Mouse (Mus musculus) heart, postnatal 36 days (tissue): ENCODE data around the gene Arhgap10. TPM values are rescaled to one million over a fixed set of nuclear protein-coding genes. Genes with fewer than 3 reads are reported as not detected.

Experiments used
- DNase-seq, 2 experiments: peaks; one replicate each; pipeline ENCODE4 v3.0.0; 2021 to 2022
- intact Hi-C: fragments of 180-260 bp; cut with DNase I; formaldehyde crosslinking; loops from one replicate; pipeline ENCODE4 v1.15.1; 2025
- total RNA-seq, 2 experiments: library from RNA; stranded (reverse); gene quantifications; 2 replicates each; pipeline ENCODE4 v1.2.3; 2021

The Arhgap10 gene
- total RNA-seq, 2 experiments from 2014 or later = 56.4 to 61.9 TPM

DNA sequence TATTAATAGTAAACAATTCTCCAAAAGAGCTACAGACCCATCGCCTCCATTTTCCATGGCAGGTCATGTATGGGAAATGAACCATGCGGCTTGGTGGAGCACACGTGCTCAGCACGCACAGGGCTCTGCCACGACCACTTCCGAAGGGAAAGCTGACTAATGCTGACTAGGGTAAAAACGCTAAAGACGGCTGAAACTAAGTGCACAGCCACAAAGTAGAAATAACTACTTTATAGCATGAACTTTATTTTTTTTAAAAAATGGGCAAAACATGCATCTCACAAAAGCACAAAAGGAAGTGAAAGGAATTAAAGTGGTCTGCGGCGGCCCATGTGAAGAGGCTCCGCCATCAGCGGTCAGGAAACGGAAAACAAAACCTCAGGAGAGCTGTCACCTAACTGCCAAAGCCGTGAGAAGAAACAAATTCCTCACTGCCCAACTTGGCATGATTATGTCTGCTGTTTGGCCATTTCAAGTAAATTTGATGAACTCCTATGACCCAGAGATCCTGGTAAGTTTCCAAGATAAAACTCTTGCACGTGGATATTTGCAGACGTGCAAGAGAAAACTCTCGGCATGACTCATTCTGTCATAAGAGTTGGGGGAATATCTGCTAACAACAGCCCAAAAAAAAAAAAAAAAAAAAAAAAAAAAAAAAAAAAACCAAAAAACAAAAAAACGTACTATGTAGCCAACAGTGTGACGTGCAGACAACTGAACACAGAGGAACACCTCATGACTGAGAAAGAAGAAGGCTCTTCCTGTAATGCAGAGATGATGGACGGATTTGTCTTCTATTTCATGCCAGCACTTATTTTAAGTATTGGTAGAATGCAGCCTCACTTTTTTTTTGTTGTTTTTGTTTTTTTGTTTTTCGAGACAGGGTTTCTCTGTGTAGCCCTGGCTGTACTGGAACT lies 66.0 kb downstream of the Arhgap10 start:
- no peak for DNase-seq
- intact Hi-C loops = no loop called here

DNA sequence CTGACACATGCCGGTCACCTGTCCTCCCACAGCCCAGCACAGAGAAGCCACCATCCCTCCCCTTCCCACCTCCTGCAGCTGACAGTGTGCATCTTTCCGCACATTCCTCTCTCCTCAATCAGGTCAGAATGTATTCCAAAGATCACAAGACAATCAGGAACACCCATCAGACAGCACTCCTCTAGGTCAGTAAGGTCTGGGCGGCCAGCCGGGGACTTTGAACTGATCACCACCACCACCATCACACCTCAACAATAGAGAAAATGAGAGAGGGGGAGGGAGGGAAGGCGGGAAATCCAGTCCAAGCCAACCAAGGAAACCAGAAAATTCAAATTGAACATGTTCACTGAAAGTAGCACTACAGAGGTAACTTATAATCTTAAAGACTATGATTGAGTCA lies 66.7 kb downstream of the Arhgap10 start:
- DNase-seq = no peak
- intact Hi-C loops = no loop called here

DNA sequence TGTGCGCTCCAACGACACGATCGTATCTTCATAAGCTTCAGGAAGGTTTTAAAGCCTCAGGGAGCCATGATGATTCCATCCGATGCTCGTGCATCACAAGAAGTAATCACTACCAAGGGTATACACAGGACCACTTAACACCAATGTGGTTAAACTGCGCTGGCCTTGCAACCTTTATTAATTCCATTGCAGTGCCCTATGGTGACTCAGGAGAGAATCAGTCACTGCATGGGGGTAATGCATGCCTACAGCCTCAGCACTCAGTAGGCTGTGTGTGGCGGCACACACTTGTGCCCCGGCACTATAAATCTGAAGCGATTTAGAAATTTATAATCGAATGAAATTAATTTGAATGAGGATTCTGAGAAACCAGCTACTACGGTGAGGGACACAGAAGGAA lies 71.5 kb downstream of the Arhgap10 start:
- no peak for DNase-seq
- intact Hi-C loops = no loop called here

DNA sequence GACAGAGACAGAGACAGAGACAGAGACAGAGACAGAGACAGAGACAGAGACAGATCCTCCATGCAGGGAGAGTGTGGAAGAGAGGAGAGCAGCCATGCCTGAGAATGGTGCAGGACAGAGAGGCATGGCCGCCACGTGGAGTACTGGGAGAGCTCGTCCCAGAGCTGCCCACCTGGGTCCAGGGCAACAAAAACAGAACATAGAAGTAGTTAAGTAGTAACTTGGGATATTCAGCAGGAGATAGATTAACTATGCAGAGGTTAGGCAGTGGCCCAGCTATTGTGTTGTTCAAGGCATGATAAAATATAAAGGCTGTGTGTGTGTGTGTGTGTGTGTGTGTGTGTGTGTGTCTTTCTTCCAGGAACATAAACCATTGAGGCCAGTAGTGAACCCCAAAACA lies 72.1 kb downstream of the Arhgap10 start:
- no peak for DNase-seq
- intact Hi-C loops = no loop called here

DNA sequence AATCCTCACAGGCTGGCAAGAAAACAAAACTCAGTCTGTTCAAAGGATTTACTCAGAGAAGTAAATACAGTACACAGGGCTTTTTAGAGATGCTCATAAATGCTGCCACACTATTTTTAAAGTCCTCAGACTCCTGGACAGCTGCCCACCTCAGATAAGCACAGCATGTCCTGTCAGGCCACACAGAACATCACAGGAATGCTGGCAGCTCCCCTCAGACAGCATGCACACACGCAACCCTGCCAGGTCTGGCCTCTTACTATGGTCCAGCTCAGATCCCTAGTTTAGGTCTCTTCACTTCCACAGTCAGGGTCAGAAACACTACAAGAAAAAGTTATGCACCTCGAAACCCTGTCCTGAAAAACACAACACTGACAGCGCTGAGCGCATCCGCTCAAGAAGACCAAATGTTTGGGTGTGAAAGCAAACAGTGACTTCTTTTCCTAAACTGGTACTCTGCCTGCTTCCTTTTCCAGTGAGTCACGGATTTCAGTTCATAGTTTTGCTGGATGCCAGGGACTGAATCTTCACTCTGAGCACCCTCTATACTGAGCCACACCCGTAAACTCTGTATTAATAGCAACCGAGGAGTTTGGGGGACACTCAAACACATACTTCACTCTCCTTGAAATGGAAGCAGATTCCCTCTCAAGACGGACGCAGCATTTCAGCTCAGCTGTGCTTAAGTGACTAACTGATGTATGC lies 73.4 kb downstream of the Arhgap10 start:
- intact Hi-C loops = loop anchor here (5.0 kb wide), 2 partner anchors 33 to 73 kb away; partner anchors contain the start of gene Arhgap10
- DNase-seq = peak; percentile 78 to 82

DNA sequence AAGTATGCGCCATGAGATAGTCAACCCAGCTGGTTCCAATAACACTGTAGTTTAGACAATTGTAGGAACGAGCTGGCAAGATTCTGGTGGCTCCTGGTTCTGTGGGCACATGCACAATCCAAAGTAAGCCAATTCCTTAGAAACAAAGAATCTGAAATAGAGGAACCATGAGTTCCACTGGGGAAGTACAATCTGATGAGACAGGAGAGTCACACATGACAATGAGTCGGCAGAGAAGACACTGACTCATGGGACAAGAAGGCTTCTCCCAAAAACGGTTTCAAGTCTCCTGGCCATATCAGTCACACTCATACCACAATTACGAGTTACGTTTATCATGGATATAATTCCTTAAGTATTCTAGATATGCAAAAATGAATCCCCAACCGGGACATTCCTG lies 75.3 kb downstream of the Arhgap10 start:
- intact Hi-C loops = loop anchor here (5.0 kb wide), 2 partner anchors 35 to 75 kb away; partner anchors contain the start of gene Arhgap10
- no peak for DNase-seq

DNA sequence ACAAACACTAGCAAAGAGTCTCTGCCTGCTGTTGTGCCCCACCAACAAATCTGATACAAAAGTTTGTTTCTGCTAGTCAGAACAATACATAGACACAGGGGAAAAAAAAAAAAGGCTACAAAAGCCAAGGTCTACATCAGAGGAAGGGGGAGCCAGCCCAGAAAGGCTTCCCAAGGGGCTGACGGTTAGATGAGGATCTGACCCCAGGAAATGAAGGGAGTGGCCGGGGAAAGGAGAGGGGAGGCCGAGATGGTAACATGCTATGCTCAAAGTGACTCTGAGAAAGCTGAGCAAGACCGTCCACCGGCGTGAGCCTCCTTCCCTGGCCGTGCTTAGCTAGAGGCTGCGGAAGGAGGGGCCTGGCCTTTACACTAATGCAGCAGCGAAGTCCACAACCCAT lies 76.8 kb downstream of the Arhgap10 start:
- intact Hi-C loops = loop anchor here (5.0 kb wide), 2 partner anchors 36 to 76 kb away; partner anchors contain the start of gene Arhgap10
- DNase-seq = no peak

DNA sequence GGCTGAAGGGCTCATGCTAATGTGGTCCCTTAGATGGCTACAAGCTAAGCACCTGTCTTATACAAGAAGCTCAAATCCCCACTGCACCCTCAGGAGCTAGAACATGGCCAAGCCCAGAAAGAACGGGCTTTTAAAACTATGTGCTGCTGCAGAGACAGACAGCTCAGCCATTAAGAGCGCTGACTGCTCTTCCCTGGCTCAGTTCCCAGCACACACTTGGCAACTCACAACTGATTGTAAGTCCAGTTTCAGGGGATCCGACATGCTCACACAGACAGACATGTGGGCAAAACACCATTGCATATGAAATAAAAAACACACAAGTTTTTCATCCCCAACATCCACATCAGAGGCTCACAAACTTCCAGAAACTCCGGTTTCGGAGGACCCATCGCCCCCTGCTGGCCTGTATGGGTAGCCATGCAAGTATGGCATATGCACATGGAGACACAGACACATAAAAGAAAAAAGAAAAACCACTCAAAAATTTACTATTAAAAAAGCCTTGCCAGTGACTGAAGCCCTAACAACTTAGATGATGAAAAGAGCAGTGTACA lies 77.4 kb downstream of the Arhgap10 start:
- intact Hi-C loops = loop anchor here (5.0 kb wide), 2 partner anchors 37 to 77 kb away; partner anchors contain the start of gene Arhgap10
- DNase-seq = peak in 1 of 2 experiments; percentile 38

DNA sequence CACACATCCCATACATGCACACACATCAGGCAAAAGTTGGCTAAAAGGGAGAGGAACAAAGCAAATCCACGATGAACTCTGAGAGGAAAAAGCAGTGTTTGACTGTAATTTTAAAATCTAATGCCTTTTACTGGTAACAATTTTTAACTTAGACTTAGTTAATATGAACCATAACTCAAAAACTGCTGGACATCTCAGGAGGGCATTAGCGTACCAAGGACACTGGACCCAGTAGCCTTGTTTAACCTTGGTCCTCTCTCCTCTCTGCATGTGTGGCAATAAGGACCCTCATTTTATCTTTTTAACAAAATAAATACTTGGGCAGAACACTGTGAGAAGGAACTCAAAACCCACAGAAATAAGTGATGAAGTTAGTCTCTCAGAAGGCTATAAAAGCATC lies 78.1 kb downstream of the Arhgap10 start:
- no peak for DNase-seq
- intact Hi-C loops = loop anchor here (5.0 kb wide), 2 partner anchors 38 to 78 kb away; partner anchors contain the start of gene Arhgap10

DNA sequence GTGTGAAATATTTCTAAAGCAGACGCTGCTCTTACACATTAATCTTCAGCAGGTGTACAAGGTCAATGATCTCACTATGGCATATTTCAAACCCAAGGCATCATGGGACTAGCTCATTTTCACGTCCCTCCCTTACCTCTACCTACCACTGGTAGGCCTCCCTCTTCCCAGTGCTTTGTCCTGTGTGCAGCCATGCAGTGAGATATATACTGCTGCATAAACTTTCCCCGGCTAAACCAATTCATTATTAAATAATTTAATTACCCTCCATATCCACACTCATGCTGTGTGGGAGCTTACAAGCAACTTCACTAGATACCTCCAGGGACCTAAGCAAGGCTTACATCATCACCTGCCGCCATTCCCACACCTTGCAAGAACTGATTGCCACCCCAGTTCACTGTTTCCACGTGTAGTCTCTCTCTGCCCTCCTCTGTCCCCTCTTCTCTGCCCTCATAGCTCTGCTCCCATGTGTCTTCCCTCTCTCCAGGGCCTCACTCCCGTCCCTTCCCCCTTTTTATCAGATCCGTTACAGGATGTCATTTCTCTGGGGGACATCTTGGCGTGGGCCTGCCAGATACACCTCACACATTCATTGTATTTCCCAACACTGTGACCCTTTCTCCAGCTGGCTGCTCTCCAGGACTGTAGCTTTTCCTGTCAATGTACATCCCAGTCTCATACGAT lies 79.8 kb downstream of the Arhgap10 start:
- intact Hi-C loops = no loop called here
- DNase-seq = no peak

DNA sequence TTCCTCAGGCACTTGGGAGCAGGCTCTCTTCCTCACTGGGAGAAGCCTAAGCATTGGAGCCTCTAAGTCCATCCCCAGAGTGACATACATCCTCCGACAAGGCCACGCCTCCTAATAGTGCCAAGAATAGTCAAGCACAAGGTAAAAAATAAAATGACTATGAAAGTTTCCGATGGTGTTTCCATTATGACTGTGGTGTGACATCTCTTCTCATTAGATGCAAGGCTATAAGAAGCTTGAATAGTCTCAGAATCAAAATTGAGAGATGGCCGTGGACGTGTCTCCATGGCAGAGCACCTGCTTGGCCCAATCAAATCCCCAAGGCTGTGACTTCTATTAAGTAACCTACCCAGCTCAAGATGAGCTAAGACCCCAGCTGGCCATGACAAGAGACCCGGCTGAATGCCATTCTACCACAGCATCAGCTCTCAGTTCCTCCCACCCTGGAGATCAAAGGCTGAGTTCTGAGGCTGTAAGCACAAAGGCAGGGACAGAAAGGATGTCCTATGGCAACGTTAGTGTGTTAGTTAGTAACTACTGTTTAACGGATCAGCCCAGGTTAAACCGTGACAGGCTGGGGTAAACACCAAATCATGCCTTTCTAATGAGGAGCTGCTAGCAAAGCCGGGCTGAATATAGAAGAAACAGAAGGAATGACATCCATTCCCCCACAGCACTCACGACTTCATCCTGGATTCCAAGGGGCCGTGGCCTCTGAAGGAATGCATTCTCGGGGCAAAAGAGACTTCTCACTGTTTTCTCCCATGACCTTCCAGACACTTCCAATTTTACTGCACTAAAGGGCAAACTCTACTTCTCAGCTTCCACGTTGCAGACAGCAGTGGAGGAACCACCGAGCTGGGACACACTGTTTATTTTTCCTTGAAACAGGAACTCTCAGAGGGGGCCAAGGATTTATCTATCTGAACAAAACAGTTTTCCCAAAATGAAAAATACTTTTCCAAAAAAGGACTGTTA lies 81.5 kb downstream of the Arhgap10 start:
- intact Hi-C loops = no loop called here
- DNase-seq = no peak

DNA sequence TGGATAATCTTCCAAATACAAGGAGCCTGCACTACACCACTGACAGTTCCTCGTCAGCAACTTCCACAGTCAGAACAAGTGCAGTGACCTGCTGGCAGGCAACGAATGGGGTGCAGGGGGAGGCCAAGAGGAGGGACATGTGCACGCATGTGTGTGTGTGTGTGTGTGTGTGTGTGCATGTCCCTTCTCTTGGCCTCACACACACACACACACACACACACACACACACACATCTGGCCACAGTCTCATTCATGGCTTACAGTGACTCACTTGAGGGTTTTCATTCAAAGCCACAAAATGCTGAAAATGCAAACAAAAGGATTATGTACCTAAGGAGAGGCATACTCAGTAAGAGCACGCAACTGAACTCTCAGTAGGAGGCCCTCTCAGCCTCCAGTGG lies 84.5 kb downstream of the Arhgap10 start:
- intact Hi-C loops = no loop called here
- DNase-seq = no peak

DNA sequence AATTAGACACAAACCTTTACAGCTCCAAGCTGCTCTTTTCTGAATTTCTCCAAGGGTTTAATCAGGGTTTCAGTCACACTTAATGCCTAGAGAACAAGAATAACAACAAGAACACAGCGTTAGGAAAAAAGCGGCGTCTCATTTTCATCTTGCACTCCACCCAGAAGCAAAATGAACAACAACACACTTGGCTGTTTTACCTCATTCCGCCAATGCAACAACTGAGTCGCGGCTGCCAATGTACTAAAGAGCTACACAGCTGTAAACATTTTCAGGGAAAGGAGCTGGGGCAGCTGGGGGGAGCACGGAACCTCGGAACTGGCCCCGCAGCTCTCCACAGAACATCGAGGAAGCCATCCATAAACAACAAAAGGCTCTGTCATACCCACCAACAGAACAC lies 85.0 kb downstream of the Arhgap10 start:
- intact Hi-C loops = no loop called here
- no peak for DNase-seq

DNA sequence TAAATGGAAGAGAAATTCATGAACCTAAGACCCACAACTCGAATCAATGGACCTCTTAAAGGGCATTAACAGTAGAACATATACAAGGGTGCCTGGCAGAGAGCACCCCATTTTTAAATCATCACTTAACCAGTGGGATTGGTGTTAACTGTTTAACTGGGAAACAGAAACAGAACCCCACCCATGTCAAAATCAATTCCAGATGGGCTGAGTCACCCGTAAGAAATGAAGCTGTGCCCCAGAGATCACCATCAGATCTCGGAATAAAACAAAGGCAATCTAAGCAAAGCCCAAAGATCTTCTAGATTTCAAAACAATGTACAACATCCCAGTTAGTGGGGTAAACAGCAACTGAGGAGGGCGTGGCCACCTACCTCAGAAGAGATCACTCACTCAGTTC lies 89.3 kb downstream of the Arhgap10 start:
- intact Hi-C loops = loop anchor here (2.0 kb wide), 1 partner anchor 88 kb away; the partner anchor contains the start of gene Arhgap10
- DNase-seq = no peak

DNA sequence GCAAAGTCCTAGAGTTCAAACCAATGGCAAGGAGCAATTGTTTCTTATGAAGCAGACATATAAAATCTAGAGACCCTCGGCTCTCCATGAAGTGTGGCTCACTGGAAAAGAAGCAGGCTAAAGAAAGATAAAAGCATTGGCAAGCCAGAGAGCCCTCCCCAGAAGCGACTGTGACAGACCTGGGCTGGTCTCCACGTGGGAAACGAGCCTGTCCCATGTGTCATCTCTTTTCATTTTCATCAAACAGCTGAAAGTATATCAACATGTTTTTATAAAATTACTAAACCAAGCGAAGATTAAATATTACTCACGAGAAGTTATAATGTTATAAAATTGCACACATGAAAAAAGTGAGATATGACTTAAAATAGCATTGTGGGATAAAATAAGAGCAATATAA lies 89.7 kb downstream of the Arhgap10 start:
- intact Hi-C loops = loop anchor here (2.0 kb wide), 1 partner anchor 89 kb away; the partner anchor contains the start of gene Arhgap10
- no peak for DNase-seq

DNA sequence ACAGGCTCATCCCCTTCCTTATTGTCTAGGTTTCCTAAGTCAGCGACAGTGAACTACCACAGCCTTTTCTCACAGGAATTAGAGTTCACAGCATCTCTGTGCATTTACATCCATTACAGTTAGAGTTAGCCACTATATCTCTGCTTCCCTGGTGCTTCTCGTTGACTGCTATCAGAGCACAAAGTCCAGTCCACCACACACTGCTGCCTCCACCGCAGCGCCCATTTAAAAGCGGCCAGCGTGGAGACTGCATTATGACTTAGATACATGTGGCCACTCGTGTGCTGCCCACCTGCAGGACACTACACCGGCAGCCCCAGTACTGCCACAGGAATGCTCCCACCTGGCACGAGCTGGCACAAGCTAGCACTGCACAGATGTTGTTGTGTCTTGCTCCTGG lies 90.3 kb downstream of the Arhgap10 start:
- intact Hi-C loops = no loop called here
- DNase-seq = no peak

DNA sequence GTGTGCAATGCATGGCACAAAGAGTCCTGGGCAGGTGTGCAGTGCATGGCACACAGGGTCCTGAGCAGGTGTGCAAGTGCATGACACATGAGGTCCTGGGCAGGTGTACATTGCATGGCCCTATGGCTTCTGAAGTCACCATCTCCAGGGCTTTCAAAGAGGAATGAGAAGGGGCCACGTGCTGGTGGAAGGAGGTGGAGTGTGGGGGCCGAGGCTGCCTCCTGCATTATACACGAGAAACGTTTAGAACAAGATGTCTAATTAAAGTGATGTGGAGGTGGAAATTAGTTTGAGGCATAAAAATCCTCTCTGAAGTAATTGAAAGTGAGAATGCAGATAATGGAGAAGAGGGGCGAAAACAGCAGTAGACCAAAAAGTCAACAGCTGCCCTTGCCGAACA lies 93.9 kb downstream of the Arhgap10 start:
- DNase-seq = no peak
- intact Hi-C loops = loop anchor here (5.0 kb wide), 1 partner anchor 578 kb away; no protein-coding TSS in a partner anchor

DNA sequence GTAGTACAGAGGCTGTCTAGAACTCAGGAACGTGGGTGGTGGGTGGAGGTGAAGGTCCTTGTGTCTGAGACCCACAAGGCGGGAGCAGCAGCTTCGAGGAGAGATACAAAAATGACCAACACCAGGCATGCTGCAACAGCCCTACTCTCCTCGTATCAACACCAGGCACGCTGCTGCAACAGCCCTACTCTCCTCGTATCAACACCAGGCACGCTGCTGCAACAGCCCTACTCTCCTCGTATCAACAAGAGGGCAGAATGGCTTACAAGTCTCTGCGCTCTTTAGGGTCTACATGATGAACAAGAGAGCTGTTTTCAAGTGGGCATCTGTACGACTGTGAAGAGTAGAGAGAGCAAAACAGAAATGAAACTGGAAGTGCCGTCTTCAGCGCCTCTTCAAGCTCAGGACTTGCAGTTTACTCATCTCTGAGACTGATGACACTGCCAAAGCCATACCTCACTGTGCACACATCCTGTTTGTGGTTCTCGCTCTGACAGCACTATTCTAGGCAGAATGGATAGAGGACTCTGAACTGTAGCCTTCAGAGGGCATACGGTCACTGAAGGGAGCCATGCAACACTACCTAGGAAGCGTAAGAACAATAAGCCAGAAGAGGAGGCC lies 95.0 kb downstream of the Arhgap10 start:
- intact Hi-C loops = loop anchor here (5.0 kb wide), 1 partner anchor 580 kb away; no protein-coding TSS in a partner anchor
- DNase-seq = no peak

DNA sequence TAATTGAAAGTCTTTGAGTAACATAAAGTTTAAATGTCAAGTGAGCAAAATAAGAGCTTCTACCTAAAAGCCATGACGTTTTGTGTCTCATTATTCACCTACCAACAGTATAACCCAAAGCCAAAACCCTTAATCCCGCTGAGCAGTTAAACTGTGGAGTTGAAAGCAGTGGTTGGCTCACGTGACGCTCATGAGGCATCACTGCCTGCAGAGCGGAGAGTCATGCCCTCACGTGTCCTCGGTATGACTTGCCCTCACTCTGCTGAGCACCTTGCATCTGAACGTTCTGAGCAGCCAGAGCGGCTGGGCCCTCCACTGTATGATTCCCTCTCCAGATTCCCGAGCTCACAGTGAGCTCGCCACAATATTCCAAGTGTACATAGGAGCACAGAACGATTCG lies 96.2 kb downstream of the Arhgap10 start:
- intact Hi-C loops = loop anchor here (5.0 kb wide), 1 partner anchor 581 kb away; no protein-coding TSS in a partner anchor
- no peak for DNase-seq
